Mouse (Mus musculus) neural tube, embryonic 10.5 days (tissue): Measurements from ENCODE around the gene Tsc22d4.
"Not testable (repeated sequence)": the region's sequence is repeated elsewhere in the genome, so short reads cannot be mapped to it uniquely, and the experiment has no call there.

ENCODE experiments used
- DNase-seq: peaks from one replicate; pipeline ENCODE4 v3.0.0-alpha.2; 2017; ENCODE audit warnings: low spot score; ENCODE audit errors: extremely low spot score

Tsc22d4 gene

GRCm38 (mm10) chr5:137741023-137741931 is 4.3 kb upstream of the Tsc22d4 start, which contains the start of gene Nyap1:
TSS of gene Nyap1 (minus strand) at chr5:137741607.
- peak; percentile 89 for DNase-seq

GRCm38 (mm10) chr5:137742048-137742447 is 3.5 kb upstream of the Tsc22d4 start:
- DNase-seq: no peak

- DNase-seq: no peak
Observed at GRCm38 (mm10) chr5:137742836-137743235, 2.7 kb upstream of the Tsc22d4 start.

- no peak for DNase-seq
Observed at GRCm38 (mm10) chr5:137744197-137744596, 1.3 kb upstream of the Tsc22d4 start.

- DNase-seq: peak; percentile 76
Observed at GRCm38 (mm10) chr5:137746282-137746850, 836 bp downstream of the Tsc22d4 start.

GRCm38 (mm10) chr5:137746851-137747325 is 1.4 kb downstream of the Tsc22d4 start:
- DNase-seq: no peak

- DNase-seq: peak; percentile 36
Observed at GRCm38 (mm10) chr5:137747326-137747961, 1.9 kb downstream of the Tsc22d4 start.

GRCm38 (mm10) chr5:137748130-137748770 is 2.7 kb downstream of the Tsc22d4 start:
- no peak for DNase-seq

GRCm38 (mm10) chr5:137749196-137749836 is 3.8 kb downstream of the Tsc22d4 start:
- DNase-seq: no peak

- not testable (repeated sequence) for DNase-seq
Observed at GRCm38 (mm10) chr5:137750212-137750611, 4.7 kb downstream of the Tsc22d4 start.

GRCm38 (mm10) chr5:137751221-137751887 is 5.8 kb downstream of the Tsc22d4 start:
- DNase-seq: no peak

- no peak for DNase-seq
Observed at GRCm38 (mm10) chr5:137751988-137752387, 6.5 kb downstream of the Tsc22d4 start.

GRCm38 (mm10) chr5:137753111-137753832 is 7.7 kb downstream of the Tsc22d4 start:
- no peak for DNase-seq

- DNase-seq: no peak
Observed at GRCm38 (mm10) chr5:137755425-137755824, 9.9 kb downstream of the Tsc22d4 start.

- DNase-seq: no peak
Observed at GRCm38 (mm10) chr5:137756106-137756505, 10.6 kb downstream of the Tsc22d4 start.

- peak; percentile 90 for DNase-seq
Observed at GRCm38 (mm10) chr5:137756882-137757661, 11.5 kb downstream of the Tsc22d4 start.

- no peak for DNase-seq
Observed at GRCm38 (mm10) chr5:137757887-137758286, 12.4 kb downstream of the Tsc22d4 start.

- no peak for DNase-seq
Observed at GRCm38 (mm10) chr5:137758921-137759534, 13.5 kb downstream of the Tsc22d4 start.
